Mouse (Mus musculus): ENCODE measurements around the gene Gm28539.

DNA sequence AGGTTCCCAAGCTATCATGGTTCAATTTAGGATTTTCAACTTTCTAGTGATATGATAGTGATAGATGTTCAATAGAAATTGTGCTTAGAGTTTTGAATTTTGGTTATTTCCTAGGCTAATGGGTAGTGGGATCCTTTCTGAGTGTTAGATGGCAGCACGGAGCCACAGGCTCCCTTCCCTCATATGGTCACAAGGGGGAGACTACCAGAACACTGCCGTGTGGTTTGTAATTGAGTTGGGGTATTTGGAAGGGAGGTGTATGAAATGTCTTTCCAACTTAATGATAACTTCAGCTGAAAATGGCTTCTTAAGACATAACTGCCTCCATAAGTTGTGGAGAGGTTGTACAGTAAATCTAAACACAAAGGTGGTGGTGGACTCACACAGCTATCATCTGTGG is 2.9 kb upstream of the Gm28539 start:
- TF ChIP-seq POLR2A (IDR thresholded peaks at IDR 0.05; ENCODE audit: extremely low read depth, insufficient read depth, low read length) (no peak), CTCF (IDR thresholded peaks at IDR 0.05; ENCODE audit: low read depth, low read length) (no peak)

Measured in liver, adult 2 months (tissue).